1 mouse cellular context compared by ENCODE assay signal in genomic region chr11:120979711-120980426, GRCm38 (mm10).
A peak's percentile ranks its signal among the peaks of the same experiment; 100 is the strongest.
TF ChIP-seq lines count a peak whose summit lies in the region.

No protein-coding gene starts in this region.

TF ChIP-seq in MEL, 35 proteins besides CTCF, POLR2A, EP300 and RAD21 (continued from another document):
- TF ChIP-seq MAZ (IDR thresholded peaks at IDR 0.05; ENCODE audit: low read depth, low read length): no peak; the same call in none of the 2 replicates
- peak; percentile 18; the same call in 1 of the 2 replicates for TF ChIP-seq MAX (IDR thresholded peaks at IDR 0.05; ENCODE audit: low read length)
- TF ChIP-seq SMC3 (IDR thresholded peaks at IDR 0.05; ENCODE audit: low read depth, low read length): no peak
- no peak for TF ChIP-seq JUND (IDR thresholded peaks at IDR 0.05; ENCODE audit: low read depth, low read length)
- TF ChIP-seq MXI1 (IDR thresholded peaks at IDR 0.05; ENCODE audit: low read depth, low read length): no peak
- TF ChIP-seq ZMIZ1 (IDR thresholded peaks at IDR 0.05; ENCODE audit: low read depth, low read length): no peak
- TF ChIP-seq TCF12 (IDR thresholded peaks at IDR 0.05; ENCODE audit: low read depth, low read length): no peak
- TF ChIP-seq ZKSCAN1 (IDR thresholded peaks at IDR 0.05; ENCODE audit: low read depth, low read length): no peak
- no peak for TF ChIP-seq UBTF (IDR thresholded peaks at IDR 0.05; ENCODE audit: borderline replicate concordance, insufficient read depth, low read depth, low read length)
- TF ChIP-seq SIN3A (IDR thresholded peaks at IDR 0.05; ENCODE audit: low read length): peak; percentile 2; the same call in 1 of the 2 replicates
- no peak for TF ChIP-seq E2F4 (IDR thresholded peaks at IDR 0.05; ENCODE audit: borderline replicate concordance, low read depth, low read length)
- TF ChIP-seq KAT2A (conservative IDR thresholded peaks at IDR 0.05; ENCODE audit: low read depth, low read length): no peak
- no peak for TF ChIP-seq NRF1 (IDR thresholded peaks at IDR 0.05; ENCODE audit: insufficient read depth, low read depth, low read length, poor library complexity, severe bottlenecking)
- no peak for TF ChIP-seq RCOR1 (IDR thresholded peaks at IDR 0.05; ENCODE audit: low read depth, low read length)
- no peak for TF ChIP-seq GABPA (IDR thresholded peaks at IDR 0.05; ENCODE audit: low read depth, low read length)
- no peak for TF ChIP-seq USF2 (IDR thresholded peaks at IDR 0.05; ENCODE audit: borderline replicate concordance in 1 of 2, insufficient read depth in 1 of 2, low read depth in 1 of 2, low read length in 2 of 2)
- no peak for TF ChIP-seq ETS1 (IDR thresholded peaks at IDR 0.05; ENCODE audit: low read depth, low read length)
- TF ChIP-seq POLR2AphosphoS2 (IDR thresholded peaks at IDR 0.05; ENCODE audit: low read length): 0 out of 2 replicates have a peak, but pooled peaks have one; percentile 4
- TF ChIP-seq TBP (IDR thresholded peaks at IDR 0.05; ENCODE audit: low read depth, low read length): no peak
TF ChIP-seq in MEL: peak in this region for 5.
